Mouse (Mus musculus): ENCODE measurements around the gene Ptprn2. TPM values are rescaled to one million over a fixed set of nuclear protein-coding genes. Genes with fewer than 3 reads are reported as not detected.

Gene Ptprn2
- total RNA-seq, 2 experiments from 2014 or later = 0.14 to 0.20 TPM

GRCm38 (mm10) chr12:117239927-117240715 is 754.6 kb downstream of the Ptprn2 start:
- intact Hi-C loops (cut with DNase I) = loop anchor here (5.0 kb wide), 1 partner anchor 78 kb away; no protein-coding TSS in a partner anchor
- peak; percentile 8 to 20 for DNase-seq

GRCm38 (mm10) chr12:117242181-117242580 is 756.7 kb downstream of the Ptprn2 start:
- intact Hi-C loops (cut with DNase I) = loop anchor here (5.0 kb wide), 1 partner anchor 80 kb away; no protein-coding TSS in a partner anchor
- peak; percentile 50 to 57 for DNase-seq

GRCm38 (mm10) chr12:117245885-117246478 is 760.5 kb downstream of the Ptprn2 start:
- intact Hi-C loops (cut with DNase I) = no loop called here
- no peak for DNase-seq

- intact Hi-C loops (cut with DNase I) = no loop called here
- DNase-seq = no peak
Observed at GRCm38 (mm10) chr12:117250465-117250864, 764.9 kb downstream of the Ptprn2 start.

- DNase-seq = no peak
- intact Hi-C loops (cut with DNase I) = no loop called here
Observed at GRCm38 (mm10) chr12:117251663-117252425, 766.3 kb downstream of the Ptprn2 start.

- no peak for DNase-seq
- intact Hi-C loops (cut with DNase I) = no loop called here
Observed at GRCm38 (mm10) chr12:117252426-117252779, 766.9 kb downstream of the Ptprn2 start.

- DNase-seq = no peak
- intact Hi-C loops (cut with DNase I) = no loop called here
Observed at GRCm38 (mm10) chr12:117254356-117254755, 768.8 kb downstream of the Ptprn2 start.

GRCm38 (mm10) chr12:117255325-117255724 is 769.8 kb downstream of the Ptprn2 start:
- intact Hi-C loops (cut with DNase I) = no loop called here
- DNase-seq = no peak

GRCm38 (mm10) chr12:117255776-117256342 is 770.3 kb downstream of the Ptprn2 start:
- intact Hi-C loops (cut with DNase I) = no loop called here
- no peak for DNase-seq

GRCm38 (mm10) chr12:117256849-117257204 is 771.3 kb downstream of the Ptprn2 start:
- intact Hi-C loops (cut with DNase I) = no loop called here
- DNase-seq = no peak

- DNase-seq = no peak
- intact Hi-C loops (cut with DNase I) = no loop called here
Observed at GRCm38 (mm10) chr12:117257205-117257920, 771.8 kb downstream of the Ptprn2 start.

- intact Hi-C loops (cut with DNase I) = no loop called here
- no peak for DNase-seq
Observed at GRCm38 (mm10) chr12:117257921-117258497, 772.5 kb downstream of the Ptprn2 start.

- DNase-seq = no peak
- intact Hi-C loops (cut with DNase I) = no loop called here
Observed at GRCm38 (mm10) chr12:117260391-117261164, 775.1 kb downstream of the Ptprn2 start.

- DNase-seq = no peak
- intact Hi-C loops (cut with DNase I) = no loop called here
Observed at GRCm38 (mm10) chr12:117261165-117261440, 775.6 kb downstream of the Ptprn2 start.

- no peak for DNase-seq
- intact Hi-C loops (cut with DNase I) = no loop called here
Observed at GRCm38 (mm10) chr12:117262003-117262402, 776.5 kb downstream of the Ptprn2 start.

GRCm38 (mm10) chr12:117263081-117263480 is 777.6 kb downstream of the Ptprn2 start:
- DNase-seq = no peak
- intact Hi-C loops (cut with DNase I) = no loop called here

- intact Hi-C loops (cut with DNase I) = no loop called here
- DNase-seq = no peak
Observed at GRCm38 (mm10) chr12:117265211-117265610, 779.7 kb downstream of the Ptprn2 start.

GRCm38 (mm10) chr12:117268543-117269172 is 783.1 kb downstream of the Ptprn2 start:
- DNase-seq = no peak
- intact Hi-C loops (cut with DNase I) = no loop called here

GRCm38 (mm10) chr12:117269310-117269709 is 783.8 kb downstream of the Ptprn2 start:
- no peak for DNase-seq
- intact Hi-C loops (cut with DNase I) = no loop called here

All from heart, postnatal 10 days (tissue).